Mouse (Mus musculus) liver, embryonic 15.5 days (tissue): Measurements from ENCODE around the gene Sec61a1. TPM values are rescaled to one million over a fixed set of nuclear protein-coding genes. Genes with fewer than 3 reads are reported as not detected.
A peak's percentile ranks its signal among the peaks of the same experiment; 100 is the strongest.

Experiments used
- ATAC-seq: fragments of 200-750 bp; cut with Nextera tagmentation; 2 replicates; pipeline ENCODE4 v1.8.0; 2017; ENCODE audit warnings: moderate number of reproducible peaks, mild to moderate bottlenecking, moderate library complexity; ENCODE audit not compliant: insufficient read depth
- H3K27ac ChIP-seq: fragments of 300-500 bp; sonication (generic); replicated peaks from 2 replicates; pipeline ENCODE4 v1.5.1; 2015; ENCODE audit warnings: mild to moderate bottlenecking, inconsistent platforms
- H3K27me3 ChIP-seq: fragments of 300-500 bp; sonication (generic); 2 replicates; pipeline ENCODE4 v1.6.1; 2015; ENCODE audit warnings: mild to moderate bottlenecking, inconsistent platforms
- H3K36me3 ChIP-seq: fragments of 300-500 bp; sonication (generic); replicated peaks from 2 replicates; pipeline ENCODE4 v1.6.1; 2015; ENCODE audit warnings: moderate library complexity, mild to moderate bottlenecking, inconsistent platforms
- H3K4me1 ChIP-seq: fragments of 300-500 bp; sonication (generic); replicated peaks from 2 replicates; pipeline ENCODE4 v1.6.1; 2015; ENCODE audit warnings: inconsistent platforms
- H3K4me2 ChIP-seq: fragments of 300-500 bp; sonication (generic); 2 replicates; pipeline ENCODE4 v1.6.1; 2015; ENCODE audit warnings: moderate library complexity, mild to moderate bottlenecking, inconsistent platforms
- H3K4me3 ChIP-seq: fragments of 300-500 bp; sonication (generic); replicated peaks from 2 replicates; pipeline ENCODE4 v1.5.1; 2015; ENCODE audit warnings: mild to moderate bottlenecking, inconsistent platforms
- H3K9ac ChIP-seq: fragments of 300-500 bp; sonication (generic); 2 replicates; pipeline ENCODE4 v1.6.1; 2015; ENCODE audit warnings: moderate library complexity, mild to moderate bottlenecking, inconsistent platforms
- H3K9me3 ChIP-seq: fragments of 300-500 bp; sonication (generic); replicated peaks from 2 replicates; pipeline ENCODE4 v1.6.1; 2016; ENCODE audit warnings: inconsistent platforms
- WGBS: fragments of 180-500 bp; shearing (Covaris S2); methylation state at CpG from one replicate; pipeline ENCODE4 v1.1.7; 2015; ENCODE audit warnings: mixed read lengths; ENCODE audit not compliant: insufficient replicate concordance; 5-methylcytosine and 5-hydroxymethylcytosine counted together
- polyA plus RNA-seq: library from polyadenylated mRNA; unstranded; fragments of >200 nt; fragmentation: Nextera tagmentation; extraction: Ambion mirVana; gene quantifications from 2 replicates; pipeline ENCODE4 v1.2.1, GENCODE M21; 2015

Gene Sec61a1
- polyA plus RNA-seq, 1 experiment from 2014 or later, result 123 TPM

- Histone ChIP-seq H3K27ac (no peak overlapping the region), H3K9ac (no peak overlapping the region), H3K27me3 (no peaks in the 10 kb centered on the region), H3K36me3 (peaks cover 86% of the 10 kb centered on the region), H3K4me2 (no peak overlapping the region), H3K4me1 (peaks cover 13% of the 10 kb centered on the region), H3K4me3 (no peak overlapping the region), H3K9me3 (no peaks in the 10 kb centered on the region)
- 80% methylated on average over 7 of the region's 7 CpGs for WGBS
- no peak for ATAC-seq
Observed at GRCm38 (mm10) chr6:88489026-88489425, 29.7 kb downstream of the Sec61a1 start.

GRCm38 (mm10) chr6:88486893-88487292 is 31.8 kb downstream of the Sec61a1 start:
- Histone ChIP-seq H3K27ac (no peak overlapping the region), H3K4me3 (no peak overlapping the region), H3K4me1 (peaks cover 13% of the 10 kb centered on the region), H3K36me3 (peaks cover 85% of the 10 kb centered on the region), H3K4me2 (no peak overlapping the region), H3K9ac (no peak overlapping the region), H3K9me3 (no peaks in the 10 kb centered on the region), H3K27me3 (no peaks in the 10 kb centered on the region)
- no peak for ATAC-seq
- 80% methylated on average over 8 of the region's 8 CpGs for WGBS

GRCm38 (mm10) chr6:88485378-88485777 is 33.3 kb downstream of the Sec61a1 start:
- no peak overlapping the region for H3K4me2 ChIP-seq
- peak; percentile 77 for ATAC-seq
- H3K4me1 ChIP-seq, result peaks cover 13% of the 10 kb centered on the region
- H3K9ac ChIP-seq, result no peak overlapping the region
- no peaks in the 10 kb centered on the region for H3K9me3 ChIP-seq
- 65% methylated on average over 6 of the region's 6 CpGs for WGBS
- no peaks in the 10 kb centered on the region for H3K27me3 ChIP-seq
- peaks cover 86% of the 10 kb centered on the region for H3K36me3 ChIP-seq
- H3K27ac ChIP-seq, result no peak overlapping the region
- no peak overlapping the region for H3K4me3 ChIP-seq

- no peaks in the 10 kb centered on the region for H3K9me3 ChIP-seq
- no peak overlapping the region for H3K27ac ChIP-seq
- no peak for ATAC-seq
- H3K36me3 ChIP-seq, result peaks cover 92% of the 10 kb centered on the region
- H3K4me1 ChIP-seq, result peaks cover 13% of the 10 kb centered on the region
- no peak overlapping the region for H3K9ac ChIP-seq
- H3K4me3 ChIP-seq, result no peak overlapping the region
- no peaks in the 10 kb centered on the region for H3K27me3 ChIP-seq
- no peak overlapping the region for H3K4me2 ChIP-seq
Observed at GRCm38 (mm10) chr6:88483913-88484312, 34.8 kb downstream of the Sec61a1 start.

GRCm38 (mm10) chr6:88483111-88483510 is 35.6 kb downstream of the Sec61a1 start:
- H3K9ac ChIP-seq, result no peak overlapping the region
- ATAC-seq, result no peak
- H3K27me3 ChIP-seq, result no peaks in the 10 kb centered on the region
- peaks cover 94% of the 10 kb centered on the region for H3K36me3 ChIP-seq
- 74% methylated on average over 7 of the region's 7 CpGs for WGBS
- no peaks in the 10 kb centered on the region for H3K9me3 ChIP-seq
- no peak overlapping the region for H3K4me3 ChIP-seq
- H3K4me2 ChIP-seq, result no peak overlapping the region
- H3K27ac ChIP-seq, result no peak overlapping the region
- peaks cover 13% of the 10 kb centered on the region for H3K4me1 ChIP-seq

- H3K4me3 ChIP-seq, result no peak overlapping the region
- ATAC-seq, result no peak
- no peak overlapping the region for H3K9ac ChIP-seq
- H3K4me1 ChIP-seq, result peaks cover 28% of the 10 kb centered on the region
- H3K9me3 ChIP-seq, result no peaks in the 10 kb centered on the region
- 78% methylated on average over 6 of the region's 6 CpGs for WGBS
- H3K27me3 ChIP-seq, result no peaks in the 10 kb centered on the region
- no peak overlapping the region for H3K27ac ChIP-seq
- H3K36me3 ChIP-seq, result peaks cover 91% of the 10 kb centered on the region
- H3K4me2 ChIP-seq, result no peak overlapping the region
Observed at GRCm38 (mm10) chr6:88480421-88480820, 38.3 kb downstream of the Sec61a1 start.

GRCm38 (mm10) chr6:88469878-88470277 is 48.8 kb downstream of the Sec61a1 start:
- Histone ChIP-seq H3K9ac (no peak overlapping the region), H3K4me3 (no peak overlapping the region), H3K9me3 (no peaks in the 10 kb centered on the region), H3K36me3 (peaks cover 69% of the 10 kb centered on the region), H3K27me3 (no peaks in the 10 kb centered on the region), H3K4me1 (peaks cover 24% of the 10 kb centered on the region), H3K27ac (no peak overlapping the region), H3K4me2 (no peak overlapping the region)
- no peak for ATAC-seq
- 63% methylated on average over 6 of the region's 6 CpGs for WGBS

GRCm38 (mm10) chr6:88465181-88465920 is 53.4 kb downstream of the Sec61a1 start, which contains the start of gene Ruvbl1:
Gene Ruvbl1 (plus strand): TSS chr6:88465409.
- H3K9ac ChIP-seq, result peak within 1 kb of the TSS; percentile 76
- H3K27ac ChIP-seq, result peak within 1 kb of the TSS; percentile 38; the same call in 1 of the 2 replicates
- peaks cover 27% of the 10 kb centered on the region for H3K36me3 ChIP-seq
- H3K27me3 ChIP-seq, result no peaks in the 10 kb centered on the region
- no peaks in the 10 kb centered on the region for H3K9me3 ChIP-seq
- under 1% methylated on average over 42 of the region's 42 CpGs for WGBS
- peak within 1 kb of the TSS; percentile 72 for H3K4me3 ChIP-seq
- peak within 1 kb of the TSS; percentile 84 for H3K4me2 ChIP-seq
- ATAC-seq, result peak; percentile 99
- H3K4me1 ChIP-seq, result peaks cover 27% of the 10 kb centered on the region

- Histone ChIP-seq H3K4me1 (no peaks in the 10 kb centered on the region), H3K4me3 (no peak overlapping the region), H3K9me3 (no peaks in the 10 kb centered on the region), H3K4me2 (no peak overlapping the region), H3K27me3 (peaks cover 7% of the 10 kb centered on the region; the same call in 1 of the 2 replicates), H3K36me3 (no peaks in the 10 kb centered on the region), H3K27ac (no peak overlapping the region), H3K9ac (no peak overlapping the region)
- no peak for ATAC-seq
- 48% methylated on average over 2 of the region's 2 CpGs for WGBS
Observed at GRCm38 (mm10) chr6:88454545-88454944, 64.2 kb downstream of the Sec61a1 start.

Other genes with a start within 250 kb of the Sec61a1 start
- 17.1 and 17.9 TPM in 2 replicates for gene Eefsec, start 72.4 kb downstream of the Sec61a1 start, polyA plus RNA-seq
- 68.2 and 73.7 TPM in 2 replicates for gene Ruvbl1, start 53.5 kb downstream of the Sec61a1 start, polyA plus RNA-seq
- gene Kbtbd12, start 119.0 kb upstream of the Sec61a1 start, polyA plus RNA-seq, result 0.82 and 1.5 TPM in 2 replicates
- 69.7 and 71.6 TPM in 2 replicates for gene Mgll, start 205.5 kb upstream of the Sec61a1 start, polyA plus RNA-seq